Comparison of ENCODE assay signal across 9 mouse cellular contexts in genomic region chr2:157471292-157471691, GRCm38 (mm10). TPM values are rescaled to one million over a fixed set of nuclear protein-coding genes. Genes with fewer than 3 reads are reported as not detected.
DNase-seq lines count a peak whose midpoint lies in the region; ATAC-seq and TF ChIP-seq lines count a peak whose summit lies in the region.
"Had no signal": no experiment of that assay in that cellular context is flagged by ENCODE, and none has a peak within 500 bp of the region (broad histone marks: within the 10 kb centered on the region; RNA-seq: fewer than 3 reads in every experiment).

No protein-coding gene starts in this region.

- no peaks in the 10 kb centered on the region for H3K9me3 ChIP-seq in embryonic facial prominence, embryonic 15.5 days (replicated peaks)
- no peaks in the 10 kb centered on the region for H3K9me3 ChIP-seq in hindbrain, embryonic 13.5 days
- H3K9me3 ChIP-seq in midbrain, embryonic 14.5 days (ENCODE audit: control insufficient read depth, low read length) = no peaks in the 10 kb centered on the region

- H3K79me2 ChIP-seq in heart, adult 2 months (replicated peaks; ENCODE audit: control insufficient read depth, insufficient read depth, low read length) = no peaks in the 10 kb centered on the region

- TF ChIP-seq POLR2A in heart, adult 2 months (IDR thresholded peaks at IDR 0.05; ENCODE audit: insufficient read depth, low read depth, low read length) = no peak

- no peak for DNase-seq in layer of hippocampus, adult 2 months (ENCODE audit: low spot score in 2 of 2)
- DNase-seq in layer of hippocampus, adult 9-11 months = no peak
- DNase-seq in midbrain, embryonic 14.5 days = no peak
- DNase-seq in right cerebral cortex, postnatal 25 days = no peak
- DNase-seq in heart, adult 2 months = no peak
- DNase-seq: cerebellum, postnatal 36 days; heart, postnatal 10 days had no signal

- peaks cover 44% of the 10 kb centered on the region for H3K36me3 ChIP-seq in embryonic facial prominence, embryonic 15.5 days
- H3K36me3 ChIP-seq in hindbrain, embryonic 13.5 days = peaks cover 55% of the 10 kb centered on the region
- H3K36me3 ChIP-seq in midbrain, embryonic 14.5 days (ENCODE audit: control insufficient read depth, insufficient read depth, low read length) = peaks cover 55% of the 10 kb centered on the region
- H3K36me3 ChIP-seq in heart, adult 2 months (ENCODE audit: control insufficient read depth, insufficient read depth, low read length) = no peaks in the 10 kb centered on the region

- no peak overlapping the region for H3K4me3 ChIP-seq in layer of hippocampus, adult 2 months
- no peak overlapping the region for H3K4me3 ChIP-seq in embryonic facial prominence, embryonic 15.5 days (replicated peaks)
- H3K4me3 ChIP-seq in hindbrain, embryonic 13.5 days = no peak overlapping the region
- no peak overlapping the region for H3K4me3 ChIP-seq in midbrain, embryonic 14.5 days (replicated peaks; ENCODE audit: low read depth, low read length)
- H3K4me3 ChIP-seq in heart, adult 2 months = no peak overlapping the region

- 32% methylated on average over 7 of the region's 7 CpGs for WGBS in embryonic facial prominence, embryonic 15.5 days
- 79% methylated on average over 7 of the region's 7 CpGs for WGBS in hindbrain, embryonic 13.5 days
- 77% methylated on average over 7 of the region's 7 CpGs for WGBS in midbrain, embryonic 14.5 days
- WGBS in heart, adult 2 months = 67% methylated on average over 7 of the region's 7 CpGs

- no peak for TF ChIP-seq EP300 in heart, adult 2 months (IDR thresholded peaks at IDR 0.05; ENCODE audit: insufficient read depth, low read depth, low read length)

- H3K4me2 ChIP-seq in embryonic facial prominence, embryonic 15.5 days (replicated peaks) = 0 out of 2 replicates have a peak overlapping the region, but pooled peaks have one; percentile 12
- no peak overlapping the region for H3K4me2 ChIP-seq in hindbrain, embryonic 13.5 days
- H3K4me2 ChIP-seq in midbrain, embryonic 14.5 days (ENCODE audit: low read length) = no peak overlapping the region

- H3K9ac ChIP-seq in embryonic facial prominence, embryonic 15.5 days = no peak overlapping the region
- H3K9ac ChIP-seq in hindbrain, embryonic 13.5 days = peak overlapping the region; percentile 67; the same call in 1 of the 2 replicates
- peak overlapping the region; percentile 23; the same call in 1 of the 2 replicates for H3K9ac ChIP-seq in midbrain, embryonic 14.5 days (replicated peaks; ENCODE audit: low read length)
- H3K9ac ChIP-seq in heart, adult 2 months (ENCODE audit: low read depth, low read length) = no peak overlapping the region

- H3K27me3 ChIP-seq in embryonic facial prominence, embryonic 15.5 days = no peaks in the 10 kb centered on the region
- H3K27me3 ChIP-seq in hindbrain, embryonic 13.5 days = no peaks in the 10 kb centered on the region
- H3K27me3 ChIP-seq in midbrain, embryonic 14.5 days (ENCODE audit: control insufficient read depth, insufficient read depth, low read length) = no peaks in the 10 kb centered on the region
- no peaks in the 10 kb centered on the region for H3K27me3 ChIP-seq in heart, adult 2 months (ENCODE audit: control insufficient read depth, insufficient read depth, low read length)

- ATAC-seq in embryonic facial prominence, embryonic 15.5 days (ENCODE audit: insufficient number of reproducible peaks, low FRiP score, low TSS enrichment, low read depth) = no peak
- ATAC-seq in hindbrain, embryonic 13.5 days (ENCODE audit: low FRiP score) = no peak
- ATAC-seq in midbrain, embryonic 14.5 days (ENCODE audit: low FRiP score, low TSS enrichment) = no peak

- TF ChIP-seq CTCF in layer of hippocampus, adult 2 months (conservative IDR thresholded peaks at IDR 0.05) = no peak
- TF ChIP-seq CTCF in heart, adult 2 months (IDR thresholded peaks at IDR 0.05) = no peak

- H3K27ac ChIP-seq in layer of hippocampus, adult 2 months = peak overlapping the region; percentile 43; the same call in 1 of the 2 replicates
- peak overlapping the region; percentile 80 for H3K27ac ChIP-seq in embryonic facial prominence, embryonic 15.5 days (replicated peaks)
- H3K27ac ChIP-seq in hindbrain, embryonic 13.5 days = peak overlapping the region; percentile 94; the same call in 1 of the 2 replicates
- H3K27ac ChIP-seq in midbrain, embryonic 14.5 days (replicated peaks; ENCODE audit: low read depth, low read length) = peak overlapping the region; percentile 41
- no peak overlapping the region for H3K27ac ChIP-seq in heart, adult 2 months

- intact Hi-C loops in heart, adult 2 months (cut with DNase I) = no loop called here

- peaks cover 62% of the 10 kb centered on the region for H3K4me1 ChIP-seq in embryonic facial prominence, embryonic 15.5 days
- H3K4me1 ChIP-seq in hindbrain, embryonic 13.5 days (replicated peaks) = peaks cover 69% of the 10 kb centered on the region
- H3K4me1 ChIP-seq in midbrain, embryonic 14.5 days (ENCODE audit: control insufficient read depth, insufficient read depth, low read length) = peaks cover 43% of the 10 kb centered on the region
- H3K4me1 ChIP-seq in heart, adult 2 months (ENCODE audit: control insufficient read depth, insufficient read depth, low read length) = no peaks in the 10 kb centered on the region

RNA-seq across cellular contexts. Expression of gene Src, which starts 53.0 kb away (rescaled TPM):
- 100 to 1,000 TPM; 150 to 156 TPM for total RNA-seq in layer of hippocampus, adult 2 months (2021)
- polyA plus RNA-seq in embryonic facial prominence, embryonic 15.5 days (2015; fragmentation: Nextera tagmentation; extraction: Ambion mirVana) = 20.7 and 21.3 TPM in 2 replicates
- 31.3 and 31.8 TPM in 2 replicates for polyA plus RNA-seq in hindbrain, embryonic 13.5 days (2015; fragmentation: Nextera tagmentation; extraction: Ambion mirVana)
- polyA plus RNA-seq in midbrain, embryonic 14.5 days (2014; fragmentation: Nextera tagmentation; extraction: Ambion mirVana) = 34.3 and 52.2 TPM in 2 replicates
- total RNA-seq in heart, adult 2 months (2021) = 1 to 10 TPM; 4.0 to 4.1 TPM
- polyA plus RNA-seq in heart, adult 2 months (2012; rRNA removed) = 5.4 and 5.8 TPM in 2 replicates

Comparison
In these comparisons a context has a peak if more than half of its experiments do, and no peak if none do; other contexts are left out.
1. H3K9ac ChIP-seq: peak in hindbrain, embryonic 13.5 days (single experiment) and midbrain, embryonic 14.5 days (single experiment); none in embryonic facial prominence, embryonic 15.5 days (single experiment) and heart, adult 2 months (single experiment).